Mouse (Mus musculus) heart, embryonic 16.5 days (tissue): ENCODE measurements around the gene Krt6b. TPM values are rescaled to one million over a fixed set of nuclear protein-coding genes. Genes with fewer than 3 reads are reported as not detected.

Experiments
- ATAC-seq: fragments of 200-750 bp; cut with Nextera tagmentation; replicated peaks from 2 replicates; pipeline ENCODE4 v1.8.0; 2017; ENCODE audit warnings: moderate number of reproducible peaks; ENCODE audit not compliant: insufficient read depth, low FRiP score; ENCODE audit errors: extremely low read depth
- H3K27ac ChIP-seq: fragments of 300-500 bp; sonication (generic); 2 replicates; pipeline ENCODE4 v1.5.1; 2014; ENCODE audit warnings: mild to moderate bottlenecking, low read length, control low read depth, moderate library complexity
- H3K27me3 ChIP-seq: fragments of 300-500 bp; sonication (generic); 2 replicates; pipeline ENCODE4 v1.6.1; 2014; ENCODE audit warnings: low read length, mixed read lengths; ENCODE audit not compliant: control insufficient read depth, insufficient read depth
- H3K36me3 ChIP-seq: fragments of 300-500 bp; sonication (generic); 2 replicates; pipeline ENCODE4 v1.6.1; 2014; ENCODE audit not compliant: control insufficient read depth, insufficient read depth
- H3K4me1 ChIP-seq: fragments of 300-500 bp; sonication (generic); 2 replicates; pipeline ENCODE4 v1.6.1; 2014; ENCODE audit warnings: low read length, mixed read lengths; ENCODE audit not compliant: control insufficient read depth, insufficient read depth
- H3K4me2 ChIP-seq: fragments of 300-500 bp; sonication (generic); 2 replicates; pipeline ENCODE4 v1.6.1; 2014; ENCODE audit warnings: low read depth, mild to moderate bottlenecking, control low read depth, low read length
- H3K4me3 ChIP-seq: fragments of 300-500 bp; sonication (generic); 2 replicates; pipeline ENCODE4 v1.5.1; 2014; ENCODE audit warnings: mild to moderate bottlenecking, control low read depth, low read length
- H3K9ac ChIP-seq: fragments of 300-500 bp; sonication (generic); 2 replicates; pipeline ENCODE4 v1.6.1; 2014; ENCODE audit warnings: low read length, control low read depth
- H3K9me3 ChIP-seq: fragments of 300-500 bp; sonication (generic); replicated peaks from 2 replicates; pipeline ENCODE4 v1.6.1; 2016; ENCODE audit warnings: low read length; ENCODE audit not compliant: control insufficient read depth
- WGBS: fragments of 180-500 bp; shearing (Covaris S2); extraction: QIAGEN DNeasy Blood & Tissue Kit; methylation state at CpG from one replicate; pipeline ENCODE4 v1.1.7; 2014; 5-methylcytosine and 5-hydroxymethylcytosine counted together
- microRNA-seq: library from miRNA; unstranded; fragments of <30 nt; microRNA quantifications from one replicate; pipeline ENCODE4, GENCODE M21; 2017
- polyA plus RNA-seq: library from polyadenylated mRNA; unstranded; fragments of >200 nt; fragmentation: Nextera tagmentation; extraction: Ambion mirVana; gene quantifications from 2 replicates; pipeline ENCODE4 v1.2.1, GENCODE M21; 2015

Krt6b gene
- polyA plus RNA-seq, 1 experiment from 2014 or later, result 0.28 TPM

DNA sequence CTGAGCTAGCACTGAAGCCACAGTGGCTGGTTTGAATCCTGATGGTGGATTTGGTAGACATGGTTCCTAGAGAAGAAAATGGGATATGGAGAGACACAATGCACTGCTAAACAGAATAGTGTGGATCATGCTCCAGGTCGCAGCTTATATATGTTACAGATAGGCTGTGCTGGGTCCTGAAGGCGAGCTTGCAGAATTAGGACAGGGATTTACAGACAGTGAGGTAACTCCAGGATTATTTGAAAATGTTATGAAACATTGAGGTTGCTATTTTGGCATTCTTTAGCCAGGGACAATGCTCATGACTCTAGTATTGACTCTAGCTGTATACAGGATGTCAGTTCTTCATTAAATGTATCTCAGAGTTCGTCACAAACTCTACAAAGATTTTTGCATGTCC lies 32.8 kb downstream of the Krt6b start, which contains the start of gene Gm5478:
Gene Gm5478 (minus strand): TSS at position 101 of the 400 bp plus-strand sequence.
- Histone ChIP-seq H3K4me2 (no peak within 1 kb of the TSS), H3K27ac (no peak within 1 kb of the TSS), H3K9me3 (no peaks in the 10 kb centered on the region), H3K4me3 (no peak within 1 kb of the TSS), H3K9ac (no peak within 1 kb of the TSS), H3K4me1 (no peaks in the 10 kb centered on the region), H3K36me3 (no peaks in the 10 kb centered on the region), H3K27me3 (no peaks in the 10 kb centered on the region)
- no peak for ATAC-seq
- WGBS, result 72% methylated on average over 3 of the region's 3 CpGs

DNA sequence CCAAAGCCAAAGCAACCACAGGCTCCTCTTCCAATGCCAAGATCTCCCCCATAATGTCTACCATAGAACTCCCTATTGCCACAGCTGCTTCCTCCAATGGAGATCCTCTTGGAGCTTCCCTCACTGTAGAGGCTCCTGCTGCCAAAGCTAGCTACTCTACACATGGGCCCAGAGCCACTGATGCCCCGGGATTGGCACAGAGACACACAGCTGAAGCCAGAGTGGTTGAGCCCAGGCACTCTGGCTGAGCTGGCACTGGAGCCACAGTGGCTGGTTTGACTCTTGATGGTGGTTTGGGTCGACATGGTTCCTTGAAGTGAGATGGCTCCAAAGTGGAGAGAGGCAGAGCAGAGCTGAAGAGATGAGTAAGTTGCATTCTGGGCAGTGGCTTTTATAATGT lies 52.2 kb downstream of the Krt6b start, which contains the start of gene Gm5414:
Gene Gm5414 (minus strand): TSS at position 305 of the 400 bp plus-strand sequence.
- no peak for ATAC-seq

More for the DNA sequence above, 52.2 kb downstream of the Krt6b start, which contains the start of gene Gm5414:
- Histone ChIP-seq H3K4me3 (no peak within 1 kb of the TSS), H3K9me3 (no peaks in the 10 kb centered on the region), H3K27me3 (no peaks in the 10 kb centered on the region), H3K4me1 (no peaks in the 10 kb centered on the region), H3K9ac (no peak within 1 kb of the TSS), H3K36me3 (no peaks in the 10 kb centered on the region), H3K27ac (no peak within 1 kb of the TSS), H3K4me2 (no peak within 1 kb of the TSS)
- WGBS, result 73% methylated on average over 2 of the region's 2 CpGs

Small RNA genes lying within 50 kb of the gene (microRNA-seq; reads per million reads assigned to microRNA genes)
- not detected for gene Gm44323
- not detected for gene Gm44342
- not detected for gene Gm44383
- not detected for gene Gm44479

Other genes with a start within 250 kb of the Krt6b start
- 0.14 TPM in 1 of 2 replicates, not detected in the other for gene Krt87, start 241.5 kb downstream of the Krt6b start, polyA plus RNA-seq
- gene Krt88, start 232.5 kb downstream of the Krt6b start, polyA plus RNA-seq, result not detected in 2 replicates
- gene Krt81, start 216.5 kb downstream of the Krt6b start, polyA plus RNA-seq, result not detected in 2 replicates
- gene Krt86, start 206.8 kb downstream of the Krt6b start, polyA plus RNA-seq, result not detected in 2 replicates
- gene Krt83, start 188.8 kb downstream of the Krt6b start, polyA plus RNA-seq, result 0.25 TPM in 1 of 2 replicates, not detected in the other
- gene Gm49425, start 163.0 kb downstream of the Krt6b start, polyA plus RNA-seq, result not detected in 2 replicates
- not detected in 2 replicates for gene Krt84, start 147.5 kb downstream of the Krt6b start, polyA plus RNA-seq
- gene Krt82, start 129.6 kb downstream of the Krt6b start, polyA plus RNA-seq, result not detected in 2 replicates
- gene Krt90, start 117.3 kb downstream of the Krt6b start, polyA plus RNA-seq, result not detected in 2 replicates
- 0.17 and 0.19 TPM in 2 replicates for gene Krt75, start 106.4 kb downstream of the Krt6b start, polyA plus RNA-seq
- not detected in 2 replicates for gene Gm5414, start 52.1 kb downstream of the Krt6b start, polyA plus RNA-seq
- gene Gm5478, start 32.9 kb downstream of the Krt6b start, polyA plus RNA-seq, result not detected in 2 replicates
- gene Krt6a, start 14.0 kb upstream of the Krt6b start, polyA plus RNA-seq, result 0.62 TPM in 2 replicates
- gene Krt5, start 32.6 kb upstream of the Krt6b start, polyA plus RNA-seq, result 11.4 and 17.2 TPM in 2 replicates
- gene Krt71, start 62.8 kb upstream of the Krt6b start, polyA plus RNA-seq, result 0.07 TPM in 1 of 2 replicates, not detected in the other
- gene Krt72, start 106.2 kb upstream of the Krt6b start, polyA plus RNA-seq, result 0.21 TPM in 1 of 2 replicates, not detected in the other
- gene Krt73, start 122.1 kb upstream of the Krt6b start, polyA plus RNA-seq, result not detected in 2 replicates
- not detected in 2 replicates for gene Krt2, start 137.9 kb upstream of the Krt6b start, polyA plus RNA-seq
- 0.11 and 0.25 TPM in 2 replicates for gene Krt1, start 170.5 kb upstream of the Krt6b start, polyA plus RNA-seq
- gene Krt77, start 189.4 kb upstream of the Krt6b start, polyA plus RNA-seq, result 0.07 TPM in 2 replicates
- not detected in 2 replicates for gene Krt76, start 212.6 kb upstream of the Krt6b start, polyA plus RNA-seq
- 1.4 and 6.0 TPM in 2 replicates for gene Krt4, start 244.4 kb upstream of the Krt6b start, polyA plus RNA-seq